Mouse (Mus musculus): ENCODE results near the gene Lrrc1. TPM values are rescaled to one million over a fixed set of nuclear protein-coding genes. Genes with fewer than 3 reads are reported as not detected.
A peak's percentile ranks its signal among the peaks of the same experiment; 100 is the strongest.

Gene Lrrc1
- total and polyA plus RNA-seq, 2 experiments from 2014 or later = 7.4 to 19.8 TPM

- WGBS = 36% methylated on average over 6 of the region's 6 CpGs
- H3K4me2 ChIP-seq (ENCODE audit: low read depth, low read length) = 0 out of 2 replicates have a peak overlapping the region, but pooled peaks have one; percentile 8
Observed at GRCm38 (mm10) chr9:77497173-77497572, 47.5 kb downstream of the Lrrc1 start.

GRCm38 (mm10) chr9:77496540-77497062, 48.1 kb downstream of the Lrrc1 start:
- Histone ChIP-seq H3K9me3 (ENCODE audit: low read length) (no peaks in the 10 kb centered on the region), H3K27me3 (ENCODE audit: insufficient read depth, low read length) (no peaks in the 10 kb centered on the region), H3K9ac (replicated peaks; ENCODE audit: low read length) (peak overlapping the region; percentile 3; the same call in 1 of the 2 replicates), H3K4me3 (ENCODE audit: low read length) (no peak overlapping the region), H3K36me3 (ENCODE audit: insufficient read depth, low read length) (no peaks in the 10 kb centered on the region), H3K4me1 (ENCODE audit: insufficient read depth, low read length) (peaks cover 5% of the 10 kb centered on the region; the same call in 1 of the 2 replicates), H3K27ac (peak overlapping the region; percentile 7; the same call in 1 of the 2 replicates), H3K4me2 (ENCODE audit: low read depth, low read length) (0 out of 2 replicates have a peak overlapping the region, but pooled peaks have one; percentile 8)
- WGBS = 19% methylated on average over 12 of the region's 12 CpGs
- DNase-seq (ENCODE audit: low spot score) (peak; percentile 69), ATAC-seq (peak; percentile 93)
- no peak for TF ChIP-seq CTCF (IDR thresholded peaks at IDR 0.05; ENCODE audit: low read depth)

More at GRCm38 (mm10) chr9:77497173-77497572, 47.5 kb downstream of the Lrrc1 start:
- no peaks in the 10 kb centered on the region for H3K36me3 ChIP-seq (ENCODE audit: insufficient read depth, low read length)
- H3K27ac ChIP-seq = peak overlapping the region; percentile 7; the same call in 1 of the 2 replicates
- no peak for TF ChIP-seq CTCF (IDR thresholded peaks at IDR 0.05; ENCODE audit: low read depth)
- H3K4me1 ChIP-seq (ENCODE audit: insufficient read depth, low read length) = peaks cover 5% of the 10 kb centered on the region; the same call in 1 of the 2 replicates
- no peak overlapping the region for H3K4me3 ChIP-seq (ENCODE audit: low read length)
- H3K9ac ChIP-seq (replicated peaks; ENCODE audit: low read length) = peak overlapping the region; percentile 3; the same call in 1 of the 2 replicates
- DNase-seq (ENCODE audit: low spot score) (no peak), ATAC-seq (0 out of 2 replicates have a peak, but pooled peaks have one; percentile 3)
- H3K9me3 ChIP-seq (ENCODE audit: low read length) = no peaks in the 10 kb centered on the region
- no peaks in the 10 kb centered on the region for H3K27me3 ChIP-seq (ENCODE audit: insufficient read depth, low read length)

- Histone ChIP-seq H3K4me1 (ENCODE audit: insufficient read depth, low read length) (peaks cover 5% of the 10 kb centered on the region; the same call in 1 of the 2 replicates), H3K9me3 (ENCODE audit: low read length) (no peaks in the 10 kb centered on the region), H3K9ac (replicated peaks; ENCODE audit: low read length) (no peak overlapping the region), H3K4me2 (ENCODE audit: low read depth, low read length) (no peak overlapping the region), H3K27me3 (ENCODE audit: insufficient read depth, low read length) (no peaks in the 10 kb centered on the region), H3K36me3 (ENCODE audit: insufficient read depth, low read length) (no peaks in the 10 kb centered on the region), H3K4me3 (ENCODE audit: low read length) (no peak overlapping the region), H3K27ac (no peak overlapping the region)
- no peak for TF ChIP-seq CTCF (IDR thresholded peaks at IDR 0.05; ENCODE audit: low read depth)
- ATAC-seq (no peak), DNase-seq (ENCODE audit: low spot score) (no peak)
- WGBS = 89% methylated on average over 7 of the region's 7 CpGs
Observed at GRCm38 (mm10) chr9:77494307-77494706, 50.4 kb downstream of the Lrrc1 start.

- WGBS = 89% methylated on average over 11 of the region's 11 CpGs
- Histone ChIP-seq H3K4me3 (ENCODE audit: low read length) (no peak overlapping the region), H3K4me2 (ENCODE audit: low read depth, low read length) (no peak overlapping the region), H3K4me1 (ENCODE audit: insufficient read depth, low read length) (no peaks in the 10 kb centered on the region), H3K9me3 (ENCODE audit: low read length) (no peaks in the 10 kb centered on the region), H3K9ac (replicated peaks; ENCODE audit: low read length) (no peak overlapping the region), H3K27ac (no peak overlapping the region), H3K36me3 (ENCODE audit: insufficient read depth, low read length) (no peaks in the 10 kb centered on the region), H3K27me3 (ENCODE audit: insufficient read depth, low read length) (no peaks in the 10 kb centered on the region)
- ATAC-seq (no peak), DNase-seq (ENCODE audit: low spot score) (no peak)
- no peak for TF ChIP-seq CTCF (IDR thresholded peaks at IDR 0.05; ENCODE audit: low read depth)
Observed at GRCm38 (mm10) chr9:77488611-77489010, 56.1 kb downstream of the Lrrc1 start.

GRCm38 (mm10) chr9:77487427-77487826, 57.2 kb downstream of the Lrrc1 start:
- no peaks in the 10 kb centered on the region for H3K36me3 ChIP-seq (ENCODE audit: insufficient read depth, low read length)
- DNase-seq (ENCODE audit: low spot score) (no peak), ATAC-seq (no peak)
- H3K9me3 ChIP-seq (ENCODE audit: low read length) = no peaks in the 10 kb centered on the region
- no peaks in the 10 kb centered on the region for H3K27me3 ChIP-seq (ENCODE audit: insufficient read depth, low read length)
- H3K27ac ChIP-seq = no peak overlapping the region
- 77% methylated on average over 7 of the region's 7 CpGs for WGBS
- no peak overlapping the region for H3K9ac ChIP-seq (replicated peaks; ENCODE audit: low read length)
- no peak overlapping the region for H3K4me2 ChIP-seq (ENCODE audit: low read depth, low read length)
- no peak overlapping the region for H3K4me3 ChIP-seq (ENCODE audit: low read length)
- 0 out of 2 replicates have a peak, but pooled peaks cover 3% of the 10 kb centered on the region for H3K4me1 ChIP-seq (ENCODE audit: insufficient read depth, low read length)
- no peak for TF ChIP-seq CTCF (IDR thresholded peaks at IDR 0.05; ENCODE audit: low read depth)

GRCm38 (mm10) chr9:77485915-77486314, 58.8 kb downstream of the Lrrc1 start:
- H3K9me3 ChIP-seq (ENCODE audit: low read length) = no peaks in the 10 kb centered on the region
- no peaks in the 10 kb centered on the region for H3K36me3 ChIP-seq (ENCODE audit: insufficient read depth, low read length)
- peaks cover 11% of the 10 kb centered on the region; the same call in 1 of the 2 replicates for H3K4me1 ChIP-seq (ENCODE audit: insufficient read depth, low read length)
- ATAC-seq = no peak
- no peaks in the 10 kb centered on the region for H3K27me3 ChIP-seq (ENCODE audit: insufficient read depth, low read length)
- TF ChIP-seq CTCF (IDR thresholded peaks at IDR 0.05; ENCODE audit: low read depth) = no peak
- DNase-seq (ENCODE audit: low spot score) = no peak
- H3K4me2 ChIP-seq (ENCODE audit: low read depth, low read length) = no peak overlapping the region
- no peak overlapping the region for H3K27ac ChIP-seq
- WGBS = 80% methylated on average over 12 of the region's 12 CpGs
- no peak overlapping the region for H3K4me3 ChIP-seq (ENCODE audit: low read length)
- H3K9ac ChIP-seq (replicated peaks; ENCODE audit: low read length) = no peak overlapping the region

- Histone ChIP-seq H3K4me2 (ENCODE audit: low read depth, low read length) (no peak overlapping the region), H3K4me1 (ENCODE audit: insufficient read depth, low read length) (peaks cover 20% of the 10 kb centered on the region), H3K9me3 (ENCODE audit: low read length) (no peaks in the 10 kb centered on the region), H3K27ac (no peak overlapping the region), H3K4me3 (ENCODE audit: low read length) (no peak overlapping the region), H3K36me3 (ENCODE audit: insufficient read depth, low read length) (no peaks in the 10 kb centered on the region), H3K27me3 (ENCODE audit: insufficient read depth, low read length) (no peaks in the 10 kb centered on the region), H3K9ac (replicated peaks; ENCODE audit: low read length) (no peak overlapping the region)
- no peak for TF ChIP-seq CTCF (IDR thresholded peaks at IDR 0.05; ENCODE audit: low read depth)
- ATAC-seq = no peak
- DNase-seq (ENCODE audit: low spot score) = no peak
- 97% methylated on average over 10 of the region's 10 CpGs for WGBS
Observed at GRCm38 (mm10) chr9:77484751-77485150, 59.9 kb downstream of the Lrrc1 start.
